Mouse (Mus musculus) kidney, postnatal 0 days (tissue): ENCODE measurements at regions not wholly inside any gene's neighbourhood (a gene's known extent, or its start where the extent isn't known, plus 50 kb on each side); places are given as distances from the start of the nearest gene placed in this dataset.

Source experiments
- ATAC-seq: fragments of 200-750 bp; cut with Nextera tagmentation; replicated peaks from 2 replicates; pipeline ENCODE4 v1.8.0; 2017; ENCODE audit warnings: low read depth, moderate number of reproducible peaks, moderate TSS enrichment, moderate library complexity; ENCODE audit not compliant: low FRiP score
- DNase-seq: peaks from one replicate; pipeline ENCODE4 v3.0.0-alpha.2; 2016; ENCODE audit warnings: low spot score
- H3K27ac ChIP-seq: fragments of 300-500 bp; sonication (generic); 2 replicates; pipeline ENCODE4 v1.5.1; 2014; ENCODE audit warnings: mild to moderate bottlenecking
- H3K27me3 ChIP-seq: fragments of 300-500 bp; sonication (generic); 2 replicates; pipeline ENCODE4 v1.6.1; 2014; ENCODE audit warnings: low read length, mixed read lengths; ENCODE audit not compliant: insufficient read depth
- H3K36me3 ChIP-seq: fragments of 300-500 bp; sonication (generic); 2 replicates; pipeline ENCODE4 v1.6.1; 2014; ENCODE audit warnings: low read length, mixed read lengths; ENCODE audit not compliant: insufficient read depth
- H3K4me1 ChIP-seq: fragments of 300-500 bp; sonication (generic); replicated peaks from 2 replicates; pipeline ENCODE4 v1.6.1; 2014; ENCODE audit warnings: antibody characterized with exemption, low read length, mixed read lengths; ENCODE audit not compliant: insufficient read depth
- H3K4me2 ChIP-seq: fragments of 300-500 bp; sonication (generic); 2 replicates; pipeline ENCODE4 v1.6.1; 2014; ENCODE audit warnings: mild to moderate bottlenecking, low read length, moderate library complexity, mixed read lengths
- H3K4me3 ChIP-seq: fragments of 300-500 bp; sonication (generic); replicated peaks from 2 replicates; pipeline ENCODE4 v1.5.1; 2014; ENCODE audit warnings: low read depth, low read length
- H3K9ac ChIP-seq: fragments of 300-500 bp; sonication (generic); 2 replicates; pipeline ENCODE4 v1.6.1; 2014; ENCODE audit warnings: low read depth, low read length
- H3K9me3 ChIP-seq: fragments of 300-500 bp; sonication (generic); replicated peaks from 2 replicates; pipeline ENCODE4 v1.6.1; 2016; ENCODE audit warnings: low read length, inconsistent platforms, mixed read lengths
- CTCF ChIP-seq: IDR thresholded peaks from 2 replicates; pipeline ENCODE4 v1.5.1; 2016; ENCODE audit warnings: antibody characterized with exemption, low read depth, mild to moderate bottlenecking, moderate library complexity
- WGBS: fragments of 180-500 bp; shearing (Covaris S2); extraction: QIAGEN DNeasy Blood & Tissue Kit; methylation state at CpG from one replicate; pipeline ENCODE4 v1.1.7; 2014; 5-methylcytosine and 5-hydroxymethylcytosine counted together

- peak; percentile 72 for DNase-seq
- Histone ChIP-seq H3K27ac (no peak overlapping the region), H3K4me3 (no peak overlapping the region), H3K4me1 (no peaks in the 10 kb centered on the region), H3K9me3 (no peaks in the 10 kb centered on the region), H3K9ac (no peak overlapping the region), H3K27me3 (no peaks in the 10 kb centered on the region), H3K4me2 (no peak overlapping the region), H3K36me3 (no peaks in the 10 kb centered on the region)
- 87% methylated on average over 1 of the region's 1 CpGs for WGBS
- TF ChIP-seq CTCF = no peak
- ATAC-seq = no peak
These were observed 191.5 kb upstream of the Sel1l start for GRCm38 (mm10) chr12:92040481-92040880.

- no peak overlapping the region for H3K27ac ChIP-seq
- H3K9ac ChIP-seq = no peak overlapping the region
- 80% methylated on average over 2 of the region's 2 CpGs for WGBS
- TF ChIP-seq CTCF = no peak
- no peak for DNase-seq
- H3K4me2 ChIP-seq = no peak overlapping the region
- no peak for ATAC-seq
- H3K4me3 ChIP-seq = no peak overlapping the region
- H3K27me3 ChIP-seq = no peaks in the 10 kb centered on the region
- H3K4me1 ChIP-seq = no peaks in the 10 kb centered on the region
- no peaks in the 10 kb centered on the region for H3K9me3 ChIP-seq
- H3K36me3 ChIP-seq = no peaks in the 10 kb centered on the region
These were observed 180.2 kb upstream of the Sel1l start for GRCm38 (mm10) chr12:92029192-92029591.

DNA sequence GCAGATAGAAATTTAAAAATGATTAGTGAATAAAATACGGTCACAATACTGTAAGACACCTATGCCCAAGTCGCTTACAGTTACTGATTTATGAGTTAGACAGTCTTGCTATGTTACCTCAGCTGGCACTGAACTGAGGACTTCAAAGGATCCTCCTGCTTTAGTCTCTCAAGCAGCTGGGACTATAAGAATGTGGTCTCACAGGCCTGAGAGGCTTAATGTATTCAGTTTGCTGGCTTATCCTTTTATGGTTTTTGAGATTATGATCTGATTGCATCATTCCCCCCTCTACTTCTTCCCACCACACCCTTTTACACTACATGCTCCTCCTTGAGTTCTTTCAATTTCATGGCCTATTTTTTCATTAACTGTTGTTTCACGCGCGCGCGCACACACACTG is 179.4 kb upstream of the Sel1l start:
- H3K9ac ChIP-seq = no peak overlapping the region
- no peaks in the 10 kb centered on the region for H3K36me3 ChIP-seq
- H3K9me3 ChIP-seq = no peaks in the 10 kb centered on the region
- ATAC-seq (no peak), DNase-seq (no peak)
- no peak for TF ChIP-seq CTCF
- 76% methylated on average over 7 of the region's 7 CpGs for WGBS
- H3K4me2 ChIP-seq = no peak overlapping the region
- no peak overlapping the region for H3K4me3 ChIP-seq
- H3K27me3 ChIP-seq = no peaks in the 10 kb centered on the region
- H3K4me1 ChIP-seq = no peaks in the 10 kb centered on the region
- H3K27ac ChIP-seq = no peak overlapping the region

DNA sequence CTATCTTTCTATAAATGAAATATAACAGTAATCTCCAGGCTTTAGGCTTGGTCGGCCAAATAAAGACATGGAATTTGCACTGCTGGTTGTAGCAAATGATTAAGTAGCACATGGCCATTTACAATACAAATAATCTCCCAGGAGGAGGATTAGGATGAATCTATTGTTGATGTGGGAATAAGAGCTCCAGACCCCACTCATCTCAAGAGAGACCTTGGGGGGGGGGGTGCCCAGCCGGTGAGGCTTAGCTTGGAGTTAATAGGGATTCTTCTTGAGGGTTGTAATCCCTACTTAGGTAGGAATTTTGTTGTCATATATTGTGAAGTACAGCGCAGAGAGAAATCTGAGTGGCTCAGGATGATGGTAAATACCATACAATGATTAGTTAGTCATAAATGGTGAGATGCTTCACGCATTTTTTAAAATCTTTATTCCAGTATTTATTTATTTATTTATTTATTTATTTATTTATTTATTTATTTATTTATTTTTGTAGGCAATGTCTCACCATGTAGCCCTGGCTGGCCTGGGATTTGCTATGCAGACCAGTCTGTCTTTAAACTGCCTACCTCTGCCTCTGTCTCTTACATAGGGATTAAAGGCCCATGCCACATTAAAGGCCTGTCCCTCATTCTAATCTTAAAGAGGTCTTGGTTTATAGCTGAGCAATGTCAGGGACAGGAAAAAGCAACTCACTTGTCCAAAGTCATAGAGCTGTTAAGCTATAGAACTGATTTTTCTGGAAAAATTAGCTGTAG is 175.7 kb upstream of the Sel1l start:
- Histone ChIP-seq H3K9ac (no peak overlapping the region), H3K4me2 (no peak overlapping the region), H3K4me3 (no peak overlapping the region), H3K27me3 (no peaks in the 10 kb centered on the region), H3K9me3 (no peaks in the 10 kb centered on the region), H3K36me3 (no peaks in the 10 kb centered on the region), H3K4me1 (no peaks in the 10 kb centered on the region), H3K27ac (no peak overlapping the region)
- WGBS = 84% methylated on average over 4 of the region's 4 CpGs
- no peak for TF ChIP-seq CTCF
- no peak for ATAC-seq
- no peak for DNase-seq

GRCm38 (mm10) chr12:92019593-92020224 is 170.8 kb upstream of the Sel1l start:
- 29% methylated on average over 6 of the region's 6 CpGs for WGBS
- Histone ChIP-seq H3K36me3 (no peaks in the 10 kb centered on the region), H3K9me3 (no peaks in the 10 kb centered on the region), H3K4me3 (no peak overlapping the region), H3K9ac (no peak overlapping the region), H3K4me2 (no peak overlapping the region), H3K4me1 (no peaks in the 10 kb centered on the region), H3K27me3 (no peaks in the 10 kb centered on the region), H3K27ac (no peak overlapping the region)
- DNase-seq = peak; percentile 55
- no peak for TF ChIP-seq CTCF
- no peak for ATAC-seq

DNA sequence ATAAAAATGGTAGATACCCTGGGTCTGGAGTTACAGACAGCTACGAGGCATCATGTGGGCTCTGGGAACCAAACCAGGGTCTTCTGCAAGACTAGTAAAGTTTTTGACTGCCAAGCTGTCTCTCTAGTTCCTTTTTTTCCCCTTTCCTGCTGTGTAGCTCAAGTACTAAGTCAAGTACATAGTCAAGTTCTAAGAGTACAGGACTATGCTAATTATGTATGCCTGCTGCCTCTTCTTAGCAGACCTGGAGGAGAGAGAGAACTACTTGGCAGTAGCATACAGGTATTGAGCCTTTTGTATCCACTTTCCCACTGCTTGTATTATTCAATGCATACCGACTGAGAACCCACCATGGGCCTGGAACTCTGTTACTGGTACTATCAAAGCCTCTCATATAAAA is 166.4 kb upstream of the Sel1l start:
- WGBS = 89% methylated on average over 2 of the region's 2 CpGs
- no peak overlapping the region for H3K4me3 ChIP-seq
- no peaks in the 10 kb centered on the region for H3K9me3 ChIP-seq
- DNase-seq = no peak
- no peak overlapping the region for H3K9ac ChIP-seq
- no peaks in the 10 kb centered on the region for H3K4me1 ChIP-seq
- no peak overlapping the region for H3K27ac ChIP-seq
- TF ChIP-seq CTCF = no peak
- H3K4me2 ChIP-seq = no peak overlapping the region
- no peaks in the 10 kb centered on the region for H3K36me3 ChIP-seq
- H3K27me3 ChIP-seq = no peaks in the 10 kb centered on the region
- no peak for ATAC-seq
